Mouse (Mus musculus) cerebellum, adult 2 months (tissue): ENCODE data around the gene Ush2a. TPM values are rescaled to one million over a fixed set of nuclear protein-coding genes. Genes with fewer than 3 reads are reported as not detected.
A peak's percentile ranks its signal among the peaks of the same experiment; 100 is the strongest.

Experiments used
- DNase-seq, 2 experiments: peaks; one replicate each; pipeline ENCODE4 v3.0.0; 2021
- H3K27ac ChIP-seq: fragments of 200-500 bp; 2 replicates; pipeline ENCODE4 v1.5.1; 2012; ENCODE audit warnings: low read length, control low read depth, inconsistent platforms; ENCODE audit not compliant: insufficient read depth
- H3K27me3 ChIP-seq: fragments of 200-500 bp; 2 replicates; pipeline ENCODE4 v1.6.1; 2012; ENCODE audit warnings: inconsistent platforms, mild to moderate bottlenecking, low read length, moderate library complexity; ENCODE audit not compliant: control insufficient read depth, insufficient read depth
- H3K4me1 ChIP-seq: fragments of 200-500 bp; 2 replicates; pipeline ENCODE4 v1.6.1; 2011; ENCODE audit warnings: low read length; ENCODE audit not compliant: control insufficient read depth, insufficient read depth
- H3K4me3 ChIP-seq: fragments of 200-500 bp; replicated peaks from 2 replicates; pipeline ENCODE3; 2011; ENCODE audit warnings: mild to moderate bottlenecking, low read depth, low read length, control low read depth; ENCODE audit not compliant: insufficient read depth
- CTCF ChIP-seq: fragments of 200-500 bp; IDR thresholded peaks from 2 replicates; pipeline ENCODE4 v1.5.1; 2011; ENCODE audit warnings: low read depth, mild to moderate bottlenecking, control low read depth, low read length, moderate library complexity, borderline replicate concordance; ENCODE audit not compliant: insufficient read depth
- POLR2A ChIP-seq: fragments of 200-500 bp; IDR thresholded peaks from 2 replicates; pipeline ENCODE4 v1.6.1; 2011; ENCODE audit warnings: low read length, control low read depth, borderline replicate concordance; ENCODE audit not compliant: insufficient read depth
- WGBS: fragments of 180-500 bp; shearing (Covaris S2); methylation state at CpG from one replicate; pipeline ENCODE4 v1.1.7; 2018; 5-methylcytosine and 5-hydroxymethylcytosine counted together
- polyA plus RNA-seq: library from polyadenylated mRNA; depleted of rRNA; stranded (reverse); fragments of >200 nt; gene quantifications from 2 replicates; pipeline ENCODE4 v1.2.3, GENCODE M21; 2012

Ush2a gene
- polyA plus RNA-seq, 1 experiment = 0.07 TPM

GRCm38 (mm10) chr1:189007980-189008324 lies 746.1 kb downstream of the Ush2a start:
- TF ChIP-seq POLR2A = no peak
- no peak for TF ChIP-seq CTCF
- H3K4me1 ChIP-seq = peaks cover 3% of the 10 kb centered on the region; the same call in 1 of the 2 replicates
- 45% methylated on average over 7 of the region's 7 CpGs for WGBS
- H3K27ac ChIP-seq = no peak overlapping the region
- H3K4me3 ChIP-seq = peak overlapping the region; percentile 68
- DNase-seq = no peak
- H3K27me3 ChIP-seq = no peaks in the 10 kb centered on the region

GRCm38 (mm10) chr1:189010671-189011070 lies 748.8 kb downstream of the Ush2a start:
- Histone ChIP-seq H3K4me3 (no peak overlapping the region), H3K27ac (no peak overlapping the region), H3K27me3 (no peaks in the 10 kb centered on the region), H3K4me1 (peaks cover 5% of the 10 kb centered on the region; the same call in 1 of the 2 replicates)
- TF ChIP-seq CTCF (no peak), POLR2A (no peak)
- DNase-seq = no peak
- 94% methylated on average over 4 of the region's 4 CpGs for WGBS

- no peak overlapping the region for H3K27ac ChIP-seq
- 0 out of 2 replicates have a peak, but pooled peaks cover 3% of the 10 kb centered on the region for H3K4me1 ChIP-seq
- 16% methylated on average over 16 of the region's 16 CpGs for WGBS
- no peaks in the 10 kb centered on the region for H3K27me3 ChIP-seq
- H3K4me3 ChIP-seq = no peak overlapping the region
- TF ChIP-seq POLR2A (no peak), CTCF (no peak)
- no peak for DNase-seq
Measured at GRCm38 (mm10) chr1:189012846-189013586, 751.2 kb downstream of the Ush2a start.

DNA sequence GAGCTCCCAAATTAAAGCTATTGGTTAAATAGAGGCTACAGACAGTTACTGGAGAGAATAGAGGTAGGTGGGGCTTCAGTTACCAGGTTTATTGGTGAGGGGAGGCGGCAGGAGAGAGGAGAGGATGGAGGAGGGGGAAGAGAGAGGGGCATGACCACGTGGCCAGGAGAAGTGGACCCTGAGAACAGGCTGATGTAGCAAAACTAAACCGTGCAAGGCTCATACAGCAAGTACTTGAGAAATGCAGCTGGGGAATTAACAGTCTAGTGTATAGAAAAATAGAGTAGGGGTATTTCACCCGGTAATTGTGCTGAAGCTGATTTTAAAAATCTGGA lies 751.7 kb downstream of the Ush2a start:
- H3K4me3 ChIP-seq = no peak overlapping the region
- DNase-seq = no peak
- no peak for TF ChIP-seq POLR2A
- no peak for TF ChIP-seq CTCF
- 32% methylated on average over 4 of the region's 4 CpGs for WGBS
- no peak overlapping the region for H3K27ac ChIP-seq
- 0 out of 2 replicates have a peak, but pooled peaks cover 3% of the 10 kb centered on the region for H3K4me1 ChIP-seq
- H3K27me3 ChIP-seq = no peaks in the 10 kb centered on the region
